Mouse (Mus musculus) heart, embryonic 13.5 days (tissue): ENCODE measurements at regions not wholly inside any gene's neighbourhood (a gene's known extent, or its start where the extent isn't known, plus 50 kb on each side); places are given as distances from the start of the nearest gene placed in this dataset.

Source experiments
- ATAC-seq: fragments of 200-750 bp; cut with Nextera tagmentation; 2 replicates; pipeline ENCODE4 v1.8.0; 2017; ENCODE audit warnings: moderate TSS enrichment; ENCODE audit not compliant: insufficient number of reproducible peaks, low FRiP score, low TSS enrichment; ENCODE audit errors: extremely low read depth
- H3K27ac ChIP-seq: fragments of 300-500 bp; sonication (generic); replicated peaks from 2 replicates; pipeline ENCODE4 v1.5.1; 2015; ENCODE audit warnings: moderate library complexity, mild to moderate bottlenecking, inconsistent platforms
- H3K27me3 ChIP-seq: fragments of 300-500 bp; sonication (generic); replicated peaks from 2 replicates; pipeline ENCODE4 v1.6.1; 2015; ENCODE audit warnings: mild to moderate bottlenecking, inconsistent platforms
- H3K36me3 ChIP-seq: fragments of 300-500 bp; sonication (generic); 2 replicates; pipeline ENCODE4 v1.6.1; 2015; ENCODE audit warnings: mild to moderate bottlenecking, inconsistent platforms
- H3K4me1 ChIP-seq: fragments of 300-500 bp; sonication (generic); 2 replicates; pipeline ENCODE4 v1.6.1; 2015; ENCODE audit warnings: inconsistent platforms
- H3K4me2 ChIP-seq: fragments of 300-500 bp; sonication (generic); 2 replicates; pipeline ENCODE4 v1.6.1; 2015; ENCODE audit warnings: inconsistent platforms, mild to moderate bottlenecking, moderate library complexity
- H3K4me3 ChIP-seq: fragments of 300-500 bp; sonication (generic); 2 replicates; pipeline ENCODE4 v1.5.1; 2015; ENCODE audit warnings: moderate library complexity, mild to moderate bottlenecking, inconsistent platforms
- H3K9ac ChIP-seq: fragments of 300-500 bp; sonication (generic); 2 replicates; pipeline ENCODE4 v1.6.1; 2015; ENCODE audit warnings: inconsistent platforms, mild to moderate bottlenecking, moderate library complexity
- H3K9me3 ChIP-seq: fragments of 300-500 bp; sonication (generic); 2 replicates; pipeline ENCODE4 v1.6.1; 2016; ENCODE audit warnings: inconsistent platforms
- WGBS: fragments of 180-500 bp; shearing (Covaris S2); methylation state at CpG from one replicate; pipeline ENCODE4 v1.1.7; 2015; ENCODE audit warnings: mixed read lengths; 5-methylcytosine and 5-hydroxymethylcytosine counted together

DNA sequence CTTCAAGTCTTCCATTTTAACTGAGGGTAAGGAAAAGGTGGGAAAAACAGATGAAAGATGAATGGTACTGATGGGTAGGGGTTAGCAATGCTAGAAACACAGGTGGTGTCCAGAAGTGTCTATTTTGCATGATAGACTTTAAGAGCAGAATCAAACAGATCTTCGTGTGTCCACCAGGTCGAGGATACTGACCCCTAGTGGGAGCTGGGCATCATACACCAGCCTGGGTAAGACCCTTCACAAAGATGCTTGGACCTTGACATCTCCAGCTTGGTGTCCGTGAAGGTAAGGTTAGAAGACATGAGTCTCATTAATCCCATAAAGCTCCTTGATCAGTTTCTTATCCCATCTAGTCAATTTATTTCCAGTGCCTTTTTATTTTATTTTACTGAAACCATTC is 132.9 kb upstream of the Fstl4 start:
- H3K9me3 ChIP-seq = no peaks in the 10 kb centered on the region
- H3K9ac ChIP-seq = no peak overlapping the region
- H3K4me3 ChIP-seq = no peak overlapping the region
- no peak overlapping the region for H3K4me2 ChIP-seq
- no peak overlapping the region for H3K27ac ChIP-seq
- ATAC-seq = no peak
- no peaks in the 10 kb centered on the region for H3K36me3 ChIP-seq
- 54% methylated on average over 3 of the region's 3 CpGs for WGBS
- no peaks in the 10 kb centered on the region for H3K27me3 ChIP-seq
- H3K4me1 ChIP-seq = peaks cover 23% of the 10 kb centered on the region

DNA sequence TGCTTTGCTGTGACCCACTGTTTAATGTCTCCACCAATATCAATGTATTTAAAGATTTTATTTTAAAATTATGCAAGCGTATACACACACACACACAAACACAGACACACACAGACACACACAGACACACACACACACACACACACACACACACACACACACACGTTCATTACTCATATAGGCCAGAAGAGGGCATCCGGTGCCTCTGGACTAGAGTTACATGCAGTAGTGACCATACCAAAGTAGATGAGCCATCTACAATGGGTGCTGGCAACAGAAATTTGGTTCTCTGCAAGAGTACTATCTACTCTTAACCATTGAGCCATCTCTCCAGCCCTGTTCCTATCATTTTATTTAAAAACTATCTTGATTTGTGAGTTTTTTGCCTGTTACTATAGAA is 130.2 kb upstream of the Fstl4 start:
- no peak overlapping the region for H3K4me3 ChIP-seq
- no peak overlapping the region for H3K27ac ChIP-seq
- H3K9ac ChIP-seq = no peak overlapping the region
- ATAC-seq = no peak
- H3K4me2 ChIP-seq = no peak overlapping the region
- H3K9me3 ChIP-seq = no peaks in the 10 kb centered on the region
- no peaks in the 10 kb centered on the region for H3K36me3 ChIP-seq
- peaks cover 28% of the 10 kb centered on the region for H3K4me1 ChIP-seq
- 73% methylated on average over 3 of the region's 3 CpGs for WGBS
- no peaks in the 10 kb centered on the region for H3K27me3 ChIP-seq

DNA sequence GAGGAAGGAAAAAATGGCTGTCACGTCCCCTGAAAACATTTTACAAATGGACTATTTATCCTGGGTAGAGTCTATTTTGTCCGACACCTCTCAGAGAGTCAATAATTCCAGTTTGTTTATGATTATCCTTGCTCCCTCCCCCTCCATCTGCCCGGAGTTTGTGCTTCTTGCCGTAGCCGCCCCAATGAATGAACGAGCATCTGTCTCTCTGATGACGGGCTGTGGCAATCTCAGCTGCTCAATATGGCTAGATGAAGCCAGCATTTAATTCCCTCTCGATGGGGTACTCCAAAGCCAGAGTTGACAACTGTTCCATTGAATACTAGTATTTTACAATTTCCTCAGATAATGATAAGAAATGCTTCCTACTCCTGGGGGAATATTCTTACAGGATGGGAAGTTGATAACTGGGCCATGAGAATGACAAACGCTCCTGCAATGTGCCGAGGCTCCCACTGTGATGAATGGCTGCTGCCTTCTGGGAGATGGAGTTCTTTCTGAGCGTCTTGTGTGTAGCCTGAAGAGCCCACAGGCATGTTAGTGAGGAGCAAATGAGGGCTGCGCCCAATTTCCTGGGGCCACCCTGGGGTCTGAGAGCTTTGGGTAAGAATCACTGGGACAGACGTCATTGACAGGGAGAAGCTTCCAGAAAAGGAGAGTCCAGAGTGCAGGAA is 128.6 kb upstream of the Fstl4 start:
- Histone ChIP-seq H3K4me2 (no peak overlapping the region), H3K36me3 (no peaks in the 10 kb centered on the region), H3K9me3 (no peaks in the 10 kb centered on the region), H3K4me3 (no peak overlapping the region), H3K27me3 (peaks cover 7% of the 10 kb centered on the region), H3K4me1 (peaks cover 33% of the 10 kb centered on the region), H3K9ac (no peak overlapping the region), H3K27ac (no peak overlapping the region)
- 63% methylated on average over 13 of the region's 13 CpGs for WGBS
- no peak for ATAC-seq

DNA sequence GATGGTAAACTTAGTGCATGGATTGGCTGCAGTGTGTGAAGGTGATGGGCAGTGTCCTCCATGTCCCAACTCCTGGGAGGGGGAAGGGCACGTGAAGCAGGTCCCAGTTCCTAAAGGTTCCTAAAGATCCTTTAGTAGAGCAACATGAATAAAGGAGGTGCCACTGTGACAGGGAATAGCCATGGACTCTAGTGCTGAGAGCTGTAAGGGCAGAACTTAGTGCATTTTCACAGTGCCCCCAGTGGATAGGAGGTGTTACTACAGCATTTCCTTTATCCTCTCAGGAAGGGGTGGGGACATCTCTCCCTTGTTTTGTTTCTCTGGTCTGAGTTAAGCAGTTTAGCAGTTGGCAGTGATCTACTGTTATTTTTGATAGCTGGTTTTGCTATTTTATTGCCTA is 125.5 kb upstream of the Fstl4 start:
- Histone ChIP-seq H3K27ac (no peak overlapping the region), H3K9ac (no peak overlapping the region), H3K36me3 (no peaks in the 10 kb centered on the region), H3K27me3 (peaks cover 31% of the 10 kb centered on the region), H3K9me3 (no peaks in the 10 kb centered on the region), H3K4me3 (no peak overlapping the region), H3K4me1 (peaks cover 62% of the 10 kb centered on the region), H3K4me2 (no peak overlapping the region)
- ATAC-seq = no peak
- 100% methylated on average over 1 of the region's 1 CpGs for WGBS

DNA sequence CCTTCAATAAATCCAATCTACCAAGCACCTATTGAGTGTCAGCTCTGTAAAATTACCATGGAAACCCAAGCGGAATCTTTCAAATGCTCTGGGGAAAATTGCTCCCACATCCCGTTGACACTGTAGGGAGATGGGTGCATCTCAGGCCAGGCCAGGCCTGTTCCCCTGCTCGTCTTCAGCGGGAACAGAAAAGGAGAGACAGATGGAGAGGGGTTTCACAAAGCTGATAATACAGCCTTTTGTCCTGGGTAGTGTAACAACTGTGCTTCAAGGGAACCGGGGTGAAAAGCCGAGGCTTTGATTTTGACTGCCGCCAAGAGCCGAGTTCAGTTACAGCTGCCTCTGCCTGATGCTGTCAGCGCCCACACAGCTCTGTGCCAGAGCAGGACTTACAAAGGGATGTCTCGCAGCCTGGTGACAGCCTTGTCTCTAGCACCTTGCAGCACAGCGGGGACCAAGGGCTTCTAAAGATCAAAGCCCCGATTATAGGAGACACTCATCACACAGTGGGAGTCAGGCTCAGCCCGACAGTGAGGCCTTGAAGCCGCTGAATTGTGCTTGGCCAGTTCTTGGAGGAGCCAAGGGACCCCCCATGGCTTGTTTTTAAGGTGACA is 122.6 kb upstream of the Fstl4 start:
- Histone ChIP-seq H3K27me3 (peaks cover 31% of the 10 kb centered on the region), H3K4me2 (peak overlapping the region; percentile 33; the same call in 1 of the 2 replicates), H3K9ac (0 out of 2 replicates have a peak overlapping the region, but pooled peaks have one; percentile 37), H3K36me3 (no peaks in the 10 kb centered on the region), H3K9me3 (no peaks in the 10 kb centered on the region), H3K4me3 (no peak overlapping the region), H3K4me1 (peaks cover 59% of the 10 kb centered on the region), H3K27ac (peak overlapping the region; percentile 80)
- peak; percentile 62; the same call in 1 of the 2 replicates for ATAC-seq
- WGBS = 12% methylated on average over 14 of the region's 14 CpGs

DNA sequence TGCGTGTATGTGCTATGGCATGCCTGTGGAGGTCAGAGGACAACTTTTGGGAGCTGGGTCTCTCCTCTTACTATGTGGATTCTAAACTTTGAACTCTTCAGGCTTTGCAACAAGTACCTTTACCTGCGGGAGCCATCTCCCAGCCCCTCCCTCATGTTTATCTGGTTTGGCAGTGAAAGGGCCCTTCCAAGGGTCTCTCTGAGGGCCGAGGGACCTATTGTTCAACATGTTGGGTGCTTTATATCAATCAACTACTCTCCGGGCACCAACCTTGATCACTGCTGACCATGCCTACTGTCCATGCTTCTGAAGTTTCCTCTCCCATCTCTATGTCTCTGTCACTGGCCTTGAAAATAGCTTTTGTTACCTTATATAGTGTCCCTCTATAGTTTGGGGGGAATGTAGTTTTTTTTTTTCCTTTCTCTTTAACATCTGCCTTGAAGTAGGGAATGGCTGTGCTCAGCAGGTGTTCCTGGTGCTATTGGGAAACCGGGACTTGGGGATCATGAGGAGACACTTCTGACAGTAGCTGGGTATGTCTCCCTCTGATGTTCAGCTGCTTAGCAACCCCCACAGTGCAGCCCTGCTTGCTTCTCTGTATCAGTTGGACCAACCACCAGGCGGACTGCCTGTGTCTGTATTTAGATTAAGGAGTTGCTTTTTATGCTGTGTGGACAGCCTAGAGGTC is 120.2 kb upstream of the Fstl4 start:
- 16% methylated on average over 6 of the region's 6 CpGs for WGBS
- Histone ChIP-seq H3K4me3 (no peak overlapping the region), H3K9ac (no peak overlapping the region), H3K36me3 (no peaks in the 10 kb centered on the region), H3K27me3 (peaks cover 31% of the 10 kb centered on the region), H3K4me1 (peaks cover 76% of the 10 kb centered on the region), H3K27ac (no peak overlapping the region), H3K9me3 (no peaks in the 10 kb centered on the region), H3K4me2 (peak overlapping the region; percentile 38)
- ATAC-seq = no peak

DNA sequence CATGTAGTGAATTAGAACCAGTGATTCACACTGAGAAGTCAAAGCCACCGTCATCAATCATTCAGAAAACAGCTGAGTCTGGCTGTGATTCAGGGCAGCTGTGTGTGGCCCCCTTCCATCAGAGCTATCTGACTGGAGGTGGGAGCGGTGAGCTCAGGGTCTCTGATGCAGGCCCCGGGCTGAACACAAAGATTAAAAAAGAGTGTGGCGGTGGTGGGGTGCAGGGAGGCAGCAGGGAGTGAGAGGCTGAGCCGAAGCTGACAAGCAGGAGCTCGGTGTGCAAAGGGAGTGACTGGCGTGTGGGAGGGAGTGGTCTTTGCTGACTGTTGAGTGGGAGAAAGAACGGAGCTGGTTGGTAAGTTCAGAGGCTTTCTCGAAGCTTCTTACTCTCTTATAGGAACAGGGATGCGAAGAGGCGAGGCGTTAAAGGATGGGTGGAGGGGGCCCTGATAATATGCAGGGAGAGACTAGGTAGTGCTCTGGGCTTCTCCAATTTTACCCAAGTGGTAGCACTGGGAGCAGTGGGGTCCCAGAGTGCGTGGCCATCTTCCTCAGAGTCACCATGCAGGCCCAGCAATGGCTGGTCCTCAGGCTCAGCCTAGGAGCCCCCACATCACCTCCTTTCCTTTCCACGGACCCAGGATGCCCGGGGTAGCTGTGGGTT is 116.1 kb upstream of the Fstl4 start:
- H3K36me3 ChIP-seq = no peaks in the 10 kb centered on the region
- H3K27me3 ChIP-seq = peaks cover 5% of the 10 kb centered on the region; the same call in 1 of the 2 replicates
- ATAC-seq = no peak
- H3K9ac ChIP-seq = no peak overlapping the region
- H3K27ac ChIP-seq = peak overlapping the region; percentile 51
- peak overlapping the region; percentile 19; the same call in 1 of the 2 replicates for H3K4me2 ChIP-seq
- H3K4me3 ChIP-seq = no peak overlapping the region
- peaks cover 47% of the 10 kb centered on the region for H3K4me1 ChIP-seq
- 27% methylated on average over 15 of the region's 15 CpGs for WGBS
- no peaks in the 10 kb centered on the region for H3K9me3 ChIP-seq

DNA sequence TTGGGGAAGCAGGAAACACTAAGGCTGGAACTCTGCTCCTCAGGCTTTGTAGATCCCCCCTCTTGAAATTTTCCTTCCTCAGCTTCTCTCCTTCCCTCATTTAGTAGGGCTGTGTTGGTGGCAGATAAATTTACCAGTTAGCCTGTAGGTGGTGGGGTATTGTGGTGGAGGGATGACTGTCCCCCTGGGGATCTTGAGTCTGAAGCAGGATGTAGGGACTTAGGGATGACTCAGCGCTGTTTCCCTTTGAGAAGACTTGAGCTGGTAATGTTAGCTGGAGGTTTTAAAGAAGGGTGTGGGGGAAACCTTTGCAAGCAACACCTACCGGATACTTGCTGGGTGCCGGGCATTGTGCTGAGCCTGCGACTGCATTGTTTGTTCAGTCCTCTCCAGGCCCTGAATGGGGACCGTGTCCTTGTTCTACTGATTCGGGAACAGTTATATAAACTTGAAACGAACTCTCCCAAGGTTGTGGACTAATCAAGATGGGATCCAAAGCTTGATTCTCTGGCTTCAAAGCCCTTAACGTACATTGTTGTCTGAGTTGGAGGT is 115.5 kb upstream of the Fstl4 start:
- 61% methylated on average over 8 of the region's 8 CpGs for WGBS
- Histone ChIP-seq H3K4me2 (no peak overlapping the region), H3K4me1 (peaks cover 41% of the 10 kb centered on the region), H3K9me3 (no peaks in the 10 kb centered on the region), H3K27me3 (no peaks in the 10 kb centered on the region; the same call in 1 of the 2 replicates), H3K4me3 (no peak overlapping the region), H3K36me3 (no peaks in the 10 kb centered on the region), H3K27ac (peak overlapping the region; percentile 51), H3K9ac (no peak overlapping the region)
- no peak for ATAC-seq

DNA sequence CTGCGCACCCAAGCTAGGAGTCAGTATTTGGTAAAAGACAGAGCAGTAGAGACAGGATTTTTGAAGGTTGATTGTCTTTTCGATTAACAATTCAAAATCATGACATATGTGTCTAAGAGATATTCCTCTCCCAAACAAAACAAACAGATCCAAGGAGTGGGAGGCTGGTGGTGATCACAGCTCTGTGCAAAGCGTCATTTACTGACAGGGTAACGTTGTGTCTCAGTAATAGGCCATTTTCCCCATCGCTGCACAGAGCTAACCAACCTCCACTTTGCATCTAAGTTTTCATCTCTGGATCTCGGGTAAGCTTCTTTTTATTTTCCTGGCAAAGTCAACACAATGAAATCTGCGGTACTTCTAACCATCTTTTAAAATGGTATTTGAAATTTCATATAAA is 109.8 kb upstream of the Fstl4 start:
- WGBS = 79% methylated on average over 7 of the region's 7 CpGs

DNA sequence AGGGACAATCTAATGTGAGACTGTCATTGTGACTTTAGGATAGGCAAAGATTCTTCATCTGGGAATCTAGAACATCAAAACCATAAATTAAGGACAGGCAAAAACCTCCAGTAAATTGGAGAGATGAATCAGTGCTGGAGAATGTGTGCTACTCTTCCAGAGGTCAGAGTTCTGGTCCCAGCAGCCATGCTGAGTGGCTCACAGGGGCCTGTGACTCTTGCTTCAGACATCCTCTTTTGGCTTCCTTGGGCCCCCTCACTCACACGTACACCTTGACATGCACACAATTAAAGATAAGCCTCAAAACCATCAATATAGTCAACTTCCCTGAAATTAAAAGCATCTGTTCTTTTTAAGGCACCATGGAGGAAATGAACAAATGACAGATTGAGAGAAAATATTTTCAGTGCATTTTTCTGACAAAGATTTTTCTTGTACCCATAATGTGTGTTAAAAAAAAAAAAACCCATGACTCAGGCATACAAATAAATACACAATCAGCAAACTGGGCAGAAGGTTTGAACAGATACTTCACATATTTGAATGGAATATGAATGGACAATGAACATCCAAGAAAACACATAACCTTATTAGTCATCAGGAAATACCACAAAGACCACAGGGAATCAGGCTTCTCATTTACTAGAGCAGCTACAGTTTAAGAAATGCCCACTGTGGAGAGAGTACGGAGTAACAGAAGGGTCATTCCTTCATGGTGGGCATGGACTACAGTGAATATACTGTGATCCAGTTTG is 108.5 kb upstream of the Fstl4 start:
- ATAC-seq = no peak
- Histone ChIP-seq H3K4me2 (no peak overlapping the region), H3K9ac (no peak overlapping the region), H3K4me1 (no peaks in the 10 kb centered on the region), H3K27ac (no peak overlapping the region), H3K36me3 (no peaks in the 10 kb centered on the region), H3K9me3 (no peaks in the 10 kb centered on the region), H3K4me3 (no peak overlapping the region), H3K27me3 (no peaks in the 10 kb centered on the region)
- WGBS = 52% methylated on average over 2 of the region's 2 CpGs

More for the DNA sequence above, 109.8 kb upstream of the Fstl4 start:
- Histone ChIP-seq H3K4me2 (no peak overlapping the region), H3K9me3 (no peaks in the 10 kb centered on the region), H3K9ac (no peak overlapping the region), H3K36me3 (no peaks in the 10 kb centered on the region), H3K4me3 (no peak overlapping the region), H3K27ac (no peak overlapping the region), H3K27me3 (no peaks in the 10 kb centered on the region), H3K4me1 (no peaks in the 10 kb centered on the region)
- no peak for ATAC-seq
